Mouse (Mus musculus) midbrain, embryonic 14.5 days (tissue): Measurements from ENCODE around the gene Olfr1023. TPM values are rescaled to one million over a fixed set of nuclear protein-coding genes. Genes with fewer than 3 reads are reported as not detected.

ENCODE experiments used
- ATAC-seq: fragments of 200-750 bp; cut with Nextera tagmentation; 2 replicates; pipeline ENCODE4 v1.8.0; 2017; ENCODE audit warnings: moderate number of reproducible peaks, moderate library complexity; ENCODE audit not compliant: low FRiP score, low TSS enrichment
- DNase-seq: peaks from one replicate; pipeline ENCODE4 v3.0.0-alpha.2; 2015
- H3K27ac ChIP-seq: fragments of 300-500 bp; sonication (generic); replicated peaks from 2 replicates; pipeline ENCODE4 v1.5.1; 2014; ENCODE audit warnings: mild to moderate bottlenecking, low read depth, low read length, moderate library complexity
- H3K27me3 ChIP-seq: fragments of 300-500 bp; sonication (generic); 2 replicates; pipeline ENCODE4 v1.6.1; 2014; ENCODE audit warnings: low read length, control low read depth, mixed read lengths; ENCODE audit not compliant: control insufficient read depth, insufficient read depth
- H3K36me3 ChIP-seq: fragments of 300-500 bp; sonication (generic); 2 replicates; pipeline ENCODE4 v1.6.1; 2014; ENCODE audit warnings: low read length, control low read depth; ENCODE audit not compliant: control insufficient read depth, insufficient read depth
- H3K4me1 ChIP-seq: fragments of 300-500 bp; sonication (generic); 2 replicates; pipeline ENCODE4 v1.6.1; 2014; ENCODE audit warnings: mild to moderate bottlenecking, antibody characterized with exemption, low read length, control low read depth; ENCODE audit not compliant: control insufficient read depth, insufficient read depth
- H3K4me2 ChIP-seq: fragments of 300-500 bp; sonication (generic); 2 replicates; pipeline ENCODE4 v1.6.1; 2014; ENCODE audit warnings: mild to moderate bottlenecking, low read length, moderate library complexity
- H3K4me3 ChIP-seq: fragments of 300-500 bp; sonication (generic); replicated peaks from 2 replicates; pipeline ENCODE4 v1.5.1; 2014; ENCODE audit warnings: low read depth, low read length
- H3K9ac ChIP-seq: fragments of 300-500 bp; sonication (generic); replicated peaks from 2 replicates; pipeline ENCODE4 v1.6.1; 2014; ENCODE audit warnings: mild to moderate bottlenecking, low read length, moderate library complexity
- H3K9me3 ChIP-seq: fragments of 300-500 bp; sonication (generic); 2 replicates; pipeline ENCODE4 v1.6.1; 2016; ENCODE audit warnings: low read length, control low read depth, mixed read lengths; ENCODE audit not compliant: control insufficient read depth
- WGBS: fragments of 180-500 bp; shearing (Covaris S2); extraction: QIAGEN DNeasy Blood & Tissue Kit; methylation state at CpG from one replicate; pipeline ENCODE4 v1.1.7; 2014; 5-methylcytosine and 5-hydroxymethylcytosine counted together
- polyA plus RNA-seq: library from polyadenylated mRNA; unstranded; fragments of >200 nt; fragmentation: Nextera tagmentation; extraction: Ambion mirVana; gene quantifications from 2 replicates; pipeline ENCODE4 v1.2.1, GENCODE M21; 2014

Gene Olfr1023
- not detected in 2 replicates for polyA plus RNA-seq

GRCm38 (mm10) chr2:85885340-85885739 lies at the start of gene Olfr1023:
TSS of gene Olfr1023 (plus strand) at chr2:85885640.
- Histone ChIP-seq H3K27ac (no peak within 1 kb of the TSS), H3K27me3 (no peaks in the 10 kb centered on the region), H3K4me2 (no peak within 1 kb of the TSS), H3K4me3 (no peak within 1 kb of the TSS), H3K4me1 (no peaks in the 10 kb centered on the region), H3K9ac (no peak within 1 kb of the TSS), H3K9me3 (no peaks in the 10 kb centered on the region), H3K36me3 (no peaks in the 10 kb centered on the region)
- WGBS, result 80% methylated on average over 2 of the region's 2 CpGs
- DNase-seq (no peak), ATAC-seq (no peak)

GRCm38 (mm10) chr2:85845383-85845782 lies 40.1 kb upstream of the Olfr1023 start, which contains the start of gene Olfr1019:
TSS of gene Olfr1019 (minus strand) at chr2:85845483.
- Histone ChIP-seq H3K4me3 (no peak within 1 kb of the TSS), H3K36me3 (no peaks in the 10 kb centered on the region), H3K4me2 (no peak within 1 kb of the TSS), H3K9ac (no peak within 1 kb of the TSS), H3K27me3 (no peaks in the 10 kb centered on the region), H3K27ac (no peak within 1 kb of the TSS), H3K9me3 (no peaks in the 10 kb centered on the region), H3K4me1 (no peaks in the 10 kb centered on the region)
- DNase-seq, result no peak
- ATAC-seq, result no peak

GRCm38 (mm10) chr2:85846730-85847129 lies 38.7 kb upstream of the Olfr1023 start, which contains the start of gene Olfr1020:
TSS of gene Olfr1020 (plus strand) at chr2:85847030.
- Histone ChIP-seq H3K4me2 (no peak within 1 kb of the TSS), H3K4me1 (no peaks in the 10 kb centered on the region), H3K4me3 (no peak within 1 kb of the TSS), H3K9me3 (no peaks in the 10 kb centered on the region), H3K36me3 (no peaks in the 10 kb centered on the region), H3K27me3 (no peaks in the 10 kb centered on the region), H3K9ac (no peak within 1 kb of the TSS), H3K27ac (no peak within 1 kb of the TSS)
- ATAC-seq, result no peak
- no peak for DNase-seq
- 83% methylated on average over 1 of the region's 1 CpGs for WGBS

- Histone ChIP-seq H3K4me1 (no peaks in the 10 kb centered on the region), H3K27ac (no peak within 1 kb of the TSS), H3K4me2 (no peak within 1 kb of the TSS), H3K9me3 (no peaks in the 10 kb centered on the region), H3K4me3 (no peak within 1 kb of the TSS), H3K27me3 (no peaks in the 10 kb centered on the region), H3K36me3 (no peaks in the 10 kb centered on the region), H3K9ac (no peak within 1 kb of the TSS)
- 61% methylated on average over 2 of the region's 2 CpGs for WGBS
- no peak for DNase-seq
- no peak for ATAC-seq
These were observed 17.1 kb upstream of the Olfr1023 start, which contains the start of gene Olfr1022 for GRCm38 (mm10) chr2:85868294-85868693. TSS of gene Olfr1022 (plus strand) at chr2:85868594.

- Histone ChIP-seq H3K36me3 (no peaks in the 10 kb centered on the region), H3K27me3 (no peaks in the 10 kb centered on the region), H3K9ac (no peak within 1 kb of the TSS), H3K9me3 (peaks cover 3% of the 10 kb centered on the region; the same call in 1 of the 2 replicates), H3K4me1 (no peaks in the 10 kb centered on the region), H3K27ac (no peak within 1 kb of the TSS), H3K4me3 (no peak within 1 kb of the TSS), H3K4me2 (no peak within 1 kb of the TSS)
- no peak for DNase-seq
- no peak for ATAC-seq
- WGBS, result 86% methylated on average over 3 of the region's 3 CpGs
These were observed 19.5 kb downstream of the Olfr1023 start, which contains the start of gene Olfr1024 for GRCm38 (mm10) chr2:85904952-85905351. TSS of gene Olfr1024 (minus strand) at chr2:85905052.

- no peak overlapping the region for H3K27ac ChIP-seq
- H3K9me3 ChIP-seq, result no peaks in the 10 kb centered on the region
- H3K9ac ChIP-seq, result no peak overlapping the region
- no peaks in the 10 kb centered on the region for H3K36me3 ChIP-seq
- no peak overlapping the region for H3K4me3 ChIP-seq
- DNase-seq (no peak), ATAC-seq (no peak)
- no peak overlapping the region for H3K4me2 ChIP-seq
- no peaks in the 10 kb centered on the region for H3K27me3 ChIP-seq
- no peaks in the 10 kb centered on the region for H3K4me1 ChIP-seq
These were observed 27.8 kb downstream of the Olfr1023 start for GRCm38 (mm10) chr2:85913197-85913596.

- Histone ChIP-seq H3K4me3 (no peak within 1 kb of the TSS), H3K4me2 (no peak within 1 kb of the TSS), H3K36me3 (no peaks in the 10 kb centered on the region), H3K4me1 (no peaks in the 10 kb centered on the region), H3K27ac (no peak within 1 kb of the TSS), H3K9ac (no peak within 1 kb of the TSS), H3K9me3 (no peaks in the 10 kb centered on the region), H3K27me3 (no peaks in the 10 kb centered on the region)
- DNase-seq, result no peak
- ATAC-seq, result no peak
- 61% methylated on average over 1 of the region's 1 CpGs for WGBS
These were observed 29.5 kb downstream of the Olfr1023 start, which contains the start of gene Olfr1025-ps1 for GRCm38 (mm10) chr2:85914893-85915292. TSS of gene Olfr1025-ps1 (plus strand) at chr2:85915193.

- Histone ChIP-seq H3K36me3 (no peaks in the 10 kb centered on the region), H3K4me1 (no peaks in the 10 kb centered on the region), H3K9me3 (no peaks in the 10 kb centered on the region), H3K4me2 (no peak within 1 kb of the TSS), H3K9ac (no peak within 1 kb of the TSS), H3K4me3 (no peak within 1 kb of the TSS), H3K27me3 (no peaks in the 10 kb centered on the region), H3K27ac (no peak within 1 kb of the TSS)
- WGBS, result 91% methylated on average over 3 of the region's 3 CpGs
- no peak for ATAC-seq
- DNase-seq, result no peak
These were observed 35.8 kb downstream of the Olfr1023 start, which contains the start of gene Olfr1026 for GRCm38 (mm10) chr2:85921258-85921657. TSS of gene Olfr1026 (plus strand) at chr2:85921558.
